Mouse (Mus musculus) liver, embryonic 14.5 days (tissue): Measurements from ENCODE around the gene Rtp3. TPM values are rescaled to one million over a fixed set of nuclear protein-coding genes. Genes with fewer than 3 reads are reported as not detected.

ENCODE experiments used
- ATAC-seq: fragments of 200-750 bp; cut with Nextera tagmentation; 2 replicates; pipeline ENCODE4 v1.8.0; 2017; ENCODE audit warnings: moderate number of reproducible peaks, mild to moderate bottlenecking, moderate library complexity; ENCODE audit not compliant: insufficient read depth
- DNase-seq, 3 experiments: peaks; one replicate each; pipeline ENCODE4 v3.0.0-alpha.2; 2012 to 2013; ENCODE audit warnings: low read depth in 3 of 3, low spot score in 3 of 3
- H3K27ac ChIP-seq: fragments of 300-500 bp; sonication (generic); 2 replicates; pipeline ENCODE4 v1.5.1; 2014; ENCODE audit warnings: moderate library complexity, mild to moderate bottlenecking, control low read depth, inconsistent platforms
- H3K27me3 ChIP-seq: fragments of 300-500 bp; sonication (generic); 2 replicates; pipeline ENCODE4 v1.6.1; 2014; ENCODE audit warnings: mild to moderate bottlenecking, low read length, moderate library complexity; ENCODE audit not compliant: control insufficient read depth, insufficient read depth
- H3K36me3 ChIP-seq: fragments of 300-500 bp; sonication (generic); replicated peaks from 2 replicates; pipeline ENCODE4 v1.6.1; 2014; ENCODE audit warnings: low read depth; ENCODE audit not compliant: control insufficient read depth, insufficient read depth
- H3K4me1 ChIP-seq, 2 experiments: fragments of 200-500 bp in 1 of 2; fragments of 300-500 bp in 1 of 2; sonication (generic) in 1 of 2; replicated peaks; 2 replicates each; pipeline ENCODE4 v1.6.1; 2012 to 2014; ENCODE audit warnings: antibody characterized with exemption in 1 of 2, inconsistent platforms in 1 of 2, low read length in 1 of 2; ENCODE audit not compliant: control insufficient read depth in 2 of 2, insufficient read depth in 2 of 2
- H3K4me2 ChIP-seq: fragments of 300-500 bp; sonication (generic); 2 replicates; pipeline ENCODE4 v1.6.1; 2014; ENCODE audit warnings: low read depth, mild to moderate bottlenecking, control low read depth, moderate library complexity
- H3K4me3 ChIP-seq, 2 experiments: fragments of 200-500 bp in 1 of 2; fragments of 300-500 bp in 1 of 2; sonication (generic) in 1 of 2; 2 replicates each; pipeline ENCODE4 v1.5.1; 2012 to 2014; ENCODE audit warnings: low read depth in 2 of 2, low read length in 2 of 2, mild to moderate bottlenecking in 2 of 2, control low read depth in 1 of 2, inconsistent platforms in 1 of 2, moderate library complexity in 1 of 2; ENCODE audit not compliant: insufficient read depth in 1 of 2
- H3K9ac ChIP-seq: fragments of 300-500 bp; sonication (generic); replicated peaks from 2 replicates; pipeline ENCODE4 v1.6.1; 2014; ENCODE audit warnings: mild to moderate bottlenecking, control low read depth, moderate library complexity
- H3K9me3 ChIP-seq: fragments of 300-500 bp; sonication (generic); 2 replicates; pipeline ENCODE4 v1.6.1; 2016; ENCODE audit warnings: low read length, mixed read lengths; ENCODE audit not compliant: control insufficient read depth
- CTCF ChIP-seq: IDR thresholded peaks from 2 replicates; pipeline ENCODE4 v1.5.1; 2016; ENCODE audit warnings: antibody characterized with exemption, low read depth, control low read depth
- EP300 ChIP-seq: IDR thresholded peaks from 2 replicates; pipeline ENCODE4 v1.6.1; 2016; ENCODE audit warnings: antibody characterized with exemption, low read depth
- WGBS: fragments of 180-500 bp; shearing (Covaris S2); extraction: QIAGEN DNeasy Blood & Tissue Kit; methylation state at CpG from one replicate; pipeline ENCODE4 v1.1.7; 2014; ENCODE audit not compliant: insufficient replicate concordance; 5-methylcytosine and 5-hydroxymethylcytosine counted together
- polyA plus RNA-seq, 2 experiments: library from polyadenylated mRNA; depleted of rRNA in 1 of 2; stranded (reverse) in 1 of 2; unstranded in 1 of 2; fragments of >200 nt; fragmentation: Nextera tagmentation in 1 of 2; extraction: Ambion mirVana in 1 of 2; gene quantifications; 2 replicates each; pipeline versions ENCODE4 v1.2.1 to v1.2.3; 2012 to 2014

The Rtp3 gene
- polyA plus RNA-seq, 2 experiments = 15.6 to 26.0 TPM

DNA sequence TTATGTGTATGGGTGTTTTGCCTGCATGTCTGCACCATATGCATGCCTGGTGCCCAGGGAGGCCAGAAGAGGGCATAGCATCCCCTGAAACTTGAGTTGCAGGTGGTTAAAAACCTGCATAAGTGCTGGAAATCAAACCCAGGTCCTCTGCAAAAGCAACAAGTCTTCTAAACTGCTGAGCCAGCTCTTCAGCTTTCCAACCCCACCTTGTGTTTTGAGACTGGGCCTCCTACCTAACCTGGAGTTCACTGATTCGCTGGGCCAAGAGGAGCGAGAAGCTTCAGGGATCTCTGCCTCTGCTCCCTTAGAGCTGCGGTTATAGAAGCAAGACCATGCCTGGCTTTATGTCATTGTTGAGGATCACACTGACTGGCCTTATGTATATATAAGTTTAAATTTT, 40.3 kb downstream of the Rtp3 start:
- Histone ChIP-seq H3K9me3 (no peaks in the 10 kb centered on the region), H3K4me2 (no peak overlapping the region), H3K27ac (no peak overlapping the region), H3K27me3 (peaks cover 17% of the 10 kb centered on the region), H3K4me3 (no peak overlapping the region), H3K9ac (no peak overlapping the region), H3K4me1 (peaks cover 0 to 15% of the 10 kb centered on the region in 2 experiments; a peak in 2 of 4 replicates), H3K36me3 (no peaks in the 10 kb centered on the region)
- no peak for TF ChIP-seq EP300
- DNase-seq (no peak), ATAC-seq (no peak)
- 80% methylated on average over 3 of the region's 3 CpGs for WGBS

DNA sequence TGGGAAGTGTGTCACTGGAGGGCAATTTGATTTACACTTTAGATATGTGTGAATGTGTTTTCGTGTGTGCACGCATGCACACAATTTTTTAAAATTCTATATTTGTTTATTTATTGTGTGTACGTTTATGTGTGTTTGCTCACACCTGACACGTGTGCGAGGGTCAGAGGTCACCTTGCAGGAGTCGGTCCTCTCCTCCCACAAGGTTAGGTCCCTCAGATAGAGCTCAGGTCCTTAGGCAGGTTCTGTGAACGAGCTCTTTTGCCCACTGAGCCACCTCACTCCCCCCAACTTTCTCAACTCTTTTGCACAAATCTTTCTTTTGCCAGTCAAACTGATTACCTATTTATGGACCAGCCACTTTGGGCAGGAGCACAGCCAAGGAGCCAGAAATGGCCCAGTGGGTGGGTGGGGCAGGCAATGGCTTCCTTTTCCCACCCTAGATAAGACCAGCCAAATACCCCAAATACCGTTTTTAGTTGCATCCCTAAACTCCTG, 41.5 kb downstream of the Rtp3 start:
- peaks cover 25% of the 10 kb centered on the region for H3K27me3 ChIP-seq
- TF ChIP-seq EP300 = no peak
- DNase-seq = no peak

DNA sequence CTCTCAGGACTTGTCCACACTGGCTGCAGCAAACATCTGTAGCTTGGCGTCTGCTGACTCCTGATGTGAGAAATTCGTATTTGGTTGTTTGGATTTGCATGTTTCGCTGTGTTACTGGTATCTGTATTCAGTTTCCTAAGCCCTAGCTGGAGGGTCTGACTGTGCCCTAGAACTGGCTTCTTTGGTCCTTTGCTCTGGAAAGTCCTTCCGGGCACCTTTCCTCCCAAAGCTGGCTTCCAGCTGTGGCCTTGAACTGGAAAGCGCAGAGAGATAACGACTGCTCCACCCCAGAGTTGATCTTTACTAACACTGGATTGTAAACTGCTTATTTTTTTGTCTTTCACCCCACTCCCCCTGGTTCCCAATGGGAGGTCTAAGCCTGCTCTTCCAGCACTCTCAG, 42.5 kb downstream of the Rtp3 start:
- H3K27me3 ChIP-seq = peaks cover 25% of the 10 kb centered on the region
- 48% methylated on average over 6 of the region's 6 CpGs for WGBS
- ATAC-seq (no peak), DNase-seq (no peak)
- H3K9ac ChIP-seq = no peak overlapping the region
- no peak for TF ChIP-seq EP300
- no peak for TF ChIP-seq CTCF
- H3K4me3 ChIP-seq = no peak overlapping the region
- H3K4me2 ChIP-seq = no peak overlapping the region
- H3K27ac ChIP-seq = no peak overlapping the region
- H3K36me3 ChIP-seq = no peaks in the 10 kb centered on the region
- H3K4me1 ChIP-seq = peaks cover 0 to 15% of the 10 kb centered on the region in 2 experiments; a peak in 2 of 4 replicates
- no peaks in the 10 kb centered on the region for H3K9me3 ChIP-seq

More for the DNA sequence above, 41.5 kb downstream of the Rtp3 start:
- 44% methylated on average over 8 of the region's 8 CpGs for WGBS
- Histone ChIP-seq H3K9ac (no peak overlapping the region), H3K27ac (no peak overlapping the region), H3K4me1 (peaks cover 0 to 15% of the 10 kb centered on the region in 2 experiments; a peak in 2 of 4 replicates), H3K4me3 (no peak overlapping the region), H3K4me2 (no peak overlapping the region), H3K36me3 (no peaks in the 10 kb centered on the region), H3K9me3 (no peaks in the 10 kb centered on the region)
- ATAC-seq = no peak

DNA sequence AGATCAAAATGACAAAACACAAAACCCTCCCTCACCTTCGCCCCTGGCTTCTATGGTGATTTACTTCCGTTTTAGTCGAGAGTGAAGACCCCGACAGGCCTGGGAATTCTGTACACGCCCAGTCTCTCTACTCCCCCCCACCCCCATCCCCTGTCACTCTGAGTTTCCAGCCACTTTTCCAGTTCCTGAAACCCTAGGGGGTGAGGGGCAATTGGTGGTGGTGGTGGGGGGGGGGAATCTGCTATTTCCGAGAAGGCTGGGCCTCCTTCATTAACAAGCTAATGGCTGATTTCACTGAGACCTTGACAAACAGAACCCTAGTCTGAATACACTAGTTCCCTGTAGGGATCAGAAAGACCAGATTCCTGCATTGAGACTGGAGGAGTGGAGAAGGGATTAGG, 43.1 kb downstream of the Rtp3 start:
- no peak for DNase-seq
- Histone ChIP-seq H3K27ac (no peak overlapping the region), H3K27me3 (peaks cover 25% of the 10 kb centered on the region), H3K36me3 (no peaks in the 10 kb centered on the region), H3K4me2 (no peak overlapping the region), H3K9ac (no peak overlapping the region), H3K9me3 (no peaks in the 10 kb centered on the region), H3K4me3 (no peak overlapping the region), H3K4me1 (peaks cover 0 to 13% of the 10 kb centered on the region in 2 experiments; a peak in 2 of 4 replicates)
- no peak for TF ChIP-seq EP300
- TF ChIP-seq CTCF = no peak
- 17% methylated on average over 6 of the region's 6 CpGs for WGBS
- ATAC-seq = no peak

DNA sequence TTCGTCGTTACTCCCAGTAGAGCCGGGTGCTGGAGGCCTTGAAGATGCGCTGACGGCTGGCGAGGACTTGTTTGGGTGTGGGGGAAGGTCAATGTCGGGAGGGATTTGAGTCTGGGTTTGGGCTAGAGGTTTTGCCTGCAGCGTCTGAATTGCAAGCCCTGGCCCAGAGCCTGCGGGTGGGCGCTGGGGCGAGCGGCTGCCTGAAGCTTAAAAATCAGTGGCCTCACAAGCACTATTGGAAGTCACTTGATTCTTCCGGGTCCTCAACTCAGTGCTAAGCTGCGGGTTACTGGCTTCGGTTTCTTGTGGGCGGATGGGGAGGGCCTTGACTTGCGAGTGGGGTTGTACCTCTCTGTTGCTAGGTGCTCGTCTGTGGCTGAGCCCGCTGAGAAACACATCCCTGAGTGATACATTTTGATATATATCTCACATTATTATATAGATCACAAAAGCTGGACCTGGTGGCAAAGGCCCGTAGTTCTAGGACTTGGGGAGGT, 43.8 kb downstream of the Rtp3 start:
- DNase-seq (no peak), ATAC-seq (no peak)
- peaks cover 25% of the 10 kb centered on the region for H3K27me3 ChIP-seq
- H3K9me3 ChIP-seq = no peaks in the 10 kb centered on the region
- no peaks in the 10 kb centered on the region for H3K36me3 ChIP-seq
- H3K9ac ChIP-seq = no peak overlapping the region
- H3K4me3 ChIP-seq = no peak overlapping the region
- H3K4me1 ChIP-seq = peaks cover 0 to 8% of the 10 kb centered on the region in 2 experiments; a peak in 2 of 4 replicates
- 18% methylated on average over 20 of the region's 20 CpGs for WGBS
- no peak overlapping the region for H3K27ac ChIP-seq
- TF ChIP-seq CTCF (no peak), EP300 (no peak)
- H3K4me2 ChIP-seq = no peak overlapping the region
